Mouse (Mus musculus) monocyte, adult 59 days (primary cell): ENCODE results near the gene Stox2. TPM values are rescaled to one million over a fixed set of nuclear protein-coding genes. Genes with fewer than 3 reads are reported as not detected.

Source experiments
- total RNA-seq, 2 experiments: library from RNA; stranded (reverse); gene quantifications; one replicate each; pipeline ENCODE4 v1.2.4; 2023

The Stox2 gene
- total RNA-seq: 1 to 10 TPM; 4.0 to 4.5 TPM

DNA sequence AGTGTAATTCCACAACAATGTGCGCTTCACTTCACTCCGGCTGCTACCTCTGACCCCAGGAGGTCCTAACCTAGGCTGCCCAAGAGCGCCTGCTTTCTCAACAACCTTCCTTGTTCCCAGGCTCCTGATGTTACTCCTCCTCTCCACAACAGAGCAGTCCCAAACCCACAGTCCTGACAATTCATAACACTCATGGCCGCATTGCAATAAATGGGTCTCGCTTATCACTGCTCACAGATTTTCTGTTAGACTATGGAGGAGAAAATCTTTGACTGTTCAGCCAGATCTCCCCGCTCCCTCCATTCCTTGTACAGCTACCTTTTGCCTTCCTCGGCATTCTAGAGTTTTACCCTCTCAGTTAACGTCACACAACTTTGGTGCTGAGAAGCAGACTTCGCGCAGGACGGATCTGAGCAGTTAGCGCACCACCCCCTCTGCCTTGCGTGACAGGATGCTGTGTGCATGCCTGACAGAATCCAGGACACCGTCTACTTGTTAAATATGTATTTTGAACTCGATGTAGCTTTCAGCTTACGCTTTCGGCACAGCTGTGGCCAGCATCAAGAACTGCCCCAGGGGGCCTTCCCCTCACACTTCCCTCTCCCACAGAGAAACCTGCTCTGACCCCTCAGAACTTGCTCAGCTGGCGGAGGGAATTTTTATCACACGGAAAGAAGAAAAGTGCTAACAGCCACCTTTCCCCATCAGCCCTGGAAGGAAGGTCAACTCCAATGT, at the start of gene Stox2:
Gene Stox2 (minus strand): TSS at position 51 of the 735 bp plus-strand sequence.

Other genes starting within 250 kb of the Stox2 start
- gene Trappc11, start 87.1 kb upstream of the Stox2 start, total RNA-seq: 10 to 100 TPM; 32.8 to 35.3 TPM
- 10 to 100 TPM; 14.3 to 22.5 TPM for gene Rwdd4a, start 87.3 kb upstream of the Stox2 start, total RNA-seq
- 10 to 100 TPM; 42.4 to 44.2 TPM for gene Ing2, start 229.2 kb upstream of the Stox2 start, total RNA-seq